Mouse (Mus musculus) right cerebral cortex, adult 18-20 months (tissue): ENCODE measurements at regions not wholly inside any gene's neighbourhood (a gene's known extent, or its start where the extent isn't known, plus 50 kb on each side); places are given as distances from the start of the nearest gene placed in this dataset.

Experiments used
- DNase-seq: peaks from one replicate; pipeline ENCODE4 v3.0.0; 2022; ENCODE audit warnings: mixed read lengths

DNA sequence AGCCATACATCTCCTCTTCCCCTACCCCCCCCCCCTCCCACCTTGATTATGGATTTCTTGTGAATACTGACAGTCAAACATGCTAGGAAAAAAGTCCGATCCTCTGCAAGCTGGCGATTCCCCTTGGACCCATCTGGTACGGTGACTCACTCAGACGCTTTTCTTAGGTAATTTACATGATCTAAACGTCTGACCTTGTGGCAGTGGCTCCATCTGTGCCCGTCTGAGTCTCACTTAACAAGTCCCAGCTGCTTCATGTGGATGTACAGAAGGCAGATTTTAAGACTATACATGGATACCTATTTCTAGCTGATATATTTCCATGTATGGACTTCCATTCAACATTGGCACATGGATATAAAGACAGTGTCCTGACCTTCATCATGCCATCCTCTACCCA lies 481.0 kb downstream of the Lipi start:
- peak; percentile 35 for DNase-seq

- DNase-seq = no peak
Observed at GRCm38 (mm10) chr16:75093163-75093562, 492.7 kb downstream of the Lipi start.

GRCm38 (mm10) chr16:75092471-75093130 lies 493.3 kb downstream of the Lipi start:
- peak; percentile 37 for DNase-seq

DNA sequence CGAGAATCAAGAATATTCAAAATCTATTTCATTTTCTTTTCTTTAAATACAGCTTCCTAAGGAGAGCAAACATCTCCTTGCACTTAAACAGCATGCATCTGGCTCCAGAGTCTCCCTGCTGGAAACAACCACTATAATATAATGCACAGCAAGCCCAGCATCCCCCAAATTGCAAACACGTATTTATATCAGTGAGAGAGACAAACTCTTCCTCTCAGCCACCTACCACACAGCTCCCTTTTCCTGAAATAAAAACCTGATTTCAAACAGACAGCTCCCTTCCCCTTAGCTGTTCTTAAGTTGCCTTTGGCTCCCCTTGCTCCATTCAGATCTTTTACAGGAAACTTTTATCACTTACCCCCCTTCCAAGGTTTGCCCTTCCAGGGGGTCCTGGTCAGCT lies 493.9 kb downstream of the Lipi start:
- peak; percentile 39 for DNase-seq

GRCm38 (mm10) chr16:75089383-75090035 lies 496.4 kb downstream of the Lipi start:
- DNase-seq = peak; percentile 38

DNA sequence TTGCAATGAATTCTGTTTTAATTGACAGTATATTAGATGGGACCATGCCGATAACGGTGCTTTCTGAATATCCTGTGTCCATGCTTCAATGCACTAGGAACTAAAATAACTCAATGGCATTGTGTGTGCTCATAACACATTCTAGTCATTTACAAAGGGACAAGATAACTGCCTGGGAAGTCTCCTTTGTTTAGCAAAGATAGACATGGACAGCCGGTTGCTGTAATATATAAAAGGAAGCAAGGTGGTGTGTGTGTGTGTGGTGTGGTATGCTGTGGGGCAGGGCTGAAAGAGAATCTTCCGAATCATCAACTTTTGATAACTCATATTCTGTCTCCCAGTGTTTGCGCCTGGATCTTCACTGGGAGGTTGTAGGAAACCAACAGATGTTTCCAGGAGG lies 497.2 kb downstream of the Lipi start:
- no peak for DNase-seq

- no peak for DNase-seq
Observed at GRCm38 (mm10) chr16:75065281-75065680, 520.6 kb downstream of the Lipi start.

GRCm38 (mm10) chr16:75052953-75053352 lies 532.9 kb downstream of the Lipi start:
- DNase-seq = no peak

DNA sequence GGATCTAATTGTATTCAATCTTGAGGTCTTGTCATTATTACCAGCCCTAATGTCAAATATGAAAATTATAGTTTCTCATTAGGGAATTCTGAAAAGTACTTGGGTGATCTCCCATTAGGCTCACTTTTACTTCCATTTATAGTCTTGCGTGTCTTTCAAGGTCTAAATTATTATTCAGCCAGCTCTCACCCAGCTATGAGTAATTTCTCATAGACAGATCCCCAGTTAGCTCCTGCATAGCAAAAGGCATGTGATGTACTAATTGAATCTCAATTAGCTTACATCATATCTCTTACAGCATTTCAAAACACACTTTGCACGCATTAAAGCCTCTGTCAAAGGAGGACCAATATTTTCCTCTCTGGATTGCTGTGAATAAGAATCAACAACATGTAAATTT lies 539.9 kb downstream of the Lipi start:
- no peak for DNase-seq
